Mouse (Mus musculus): Measurements from ENCODE around the gene Adgre1. TPM values are rescaled to one million over a fixed set of nuclear protein-coding genes. Genes with fewer than 3 reads are reported as not detected.

The Adgre1 gene
- polyA plus RNA-seq (2015; fragmentation: Illumina TruSeq; extraction: RNeasy Lipid Tissue Mini Kit (QIAGEN cat#74804); ENCODE audit: insufficient read depth, low read depth, low replicate concordance): 3.5 TPM

GRCm38 (mm10) chr17:57358441-57358840, at the start of gene Adgre1:
TSS of gene Adgre1 (plus strand) at chr17:57358691.

Other genes starting within 250 kb of the Adgre1 start
- gene Cd70, start 208.9 kb upstream of the Adgre1 start, polyA plus RNA-seq (2015; fragmentation: Illumina TruSeq; extraction: RNeasy Lipid Tissue Mini Kit (QIAGEN cat#74804); ENCODE audit: insufficient read depth, low read depth, low replicate concordance): not detected
- gene Tnfsf14, start 164.5 kb upstream of the Adgre1 start, polyA plus RNA-seq (2015; fragmentation: Illumina TruSeq; extraction: RNeasy Lipid Tissue Mini Kit (QIAGEN cat#74804); ENCODE audit: insufficient read depth, low read depth, low replicate concordance): not detected
- 236 TPM for gene C3, start 130.6 kb upstream of the Adgre1 start, polyA plus RNA-seq (2015; fragmentation: Illumina TruSeq; extraction: RNeasy Lipid Tissue Mini Kit (QIAGEN cat#74804); ENCODE audit: insufficient read depth, low read depth, low replicate concordance)
- 23.7 TPM for gene Gpr108, start 110.2 kb upstream of the Adgre1 start, polyA plus RNA-seq (2015; fragmentation: Illumina TruSeq; extraction: RNeasy Lipid Tissue Mini Kit (QIAGEN cat#74804); ENCODE audit: insufficient read depth, low read depth, low replicate concordance)
- 19.2 TPM for gene Trip10, start 109.2 kb upstream of the Adgre1 start, polyA plus RNA-seq (2015; fragmentation: Illumina TruSeq; extraction: RNeasy Lipid Tissue Mini Kit (QIAGEN cat#74804); ENCODE audit: insufficient read depth, low read depth, low replicate concordance)
- 2.0 TPM for gene Vav1, start 79.6 kb upstream of the Adgre1 start, polyA plus RNA-seq (2015; fragmentation: Illumina TruSeq; extraction: RNeasy Lipid Tissue Mini Kit (QIAGEN cat#74804); ENCODE audit: insufficient read depth, low read depth, low replicate concordance)
- not detected for gene Vmn2r120, start 186.8 kb downstream of the Adgre1 start, polyA plus RNA-seq (2015; fragmentation: Illumina TruSeq; extraction: RNeasy Lipid Tissue Mini Kit (QIAGEN cat#74804); ENCODE audit: insufficient read depth, low read depth, low replicate concordance)